Mouse (Mus musculus): ENCODE measurements around the gene Eif5a.

Eif5a gene

GRCm38 (mm10) chr11:69902972-69903371, 18.8 kb downstream of the Eif5a start:
- DNase-seq (ENCODE audit: low spot score in 2 of 2) = no peak

- DNase-seq (ENCODE audit: low spot score in 2 of 2) = no peak
Measured at GRCm38 (mm10) chr11:69901993-69902392, 19.8 kb downstream of the Eif5a start.

GRCm38 (mm10) chr11:69901406-69901846, 20.3 kb downstream of the Eif5a start:
- DNase-seq (ENCODE audit: low spot score in 2 of 2) = peak; percentile 98

DNA sequence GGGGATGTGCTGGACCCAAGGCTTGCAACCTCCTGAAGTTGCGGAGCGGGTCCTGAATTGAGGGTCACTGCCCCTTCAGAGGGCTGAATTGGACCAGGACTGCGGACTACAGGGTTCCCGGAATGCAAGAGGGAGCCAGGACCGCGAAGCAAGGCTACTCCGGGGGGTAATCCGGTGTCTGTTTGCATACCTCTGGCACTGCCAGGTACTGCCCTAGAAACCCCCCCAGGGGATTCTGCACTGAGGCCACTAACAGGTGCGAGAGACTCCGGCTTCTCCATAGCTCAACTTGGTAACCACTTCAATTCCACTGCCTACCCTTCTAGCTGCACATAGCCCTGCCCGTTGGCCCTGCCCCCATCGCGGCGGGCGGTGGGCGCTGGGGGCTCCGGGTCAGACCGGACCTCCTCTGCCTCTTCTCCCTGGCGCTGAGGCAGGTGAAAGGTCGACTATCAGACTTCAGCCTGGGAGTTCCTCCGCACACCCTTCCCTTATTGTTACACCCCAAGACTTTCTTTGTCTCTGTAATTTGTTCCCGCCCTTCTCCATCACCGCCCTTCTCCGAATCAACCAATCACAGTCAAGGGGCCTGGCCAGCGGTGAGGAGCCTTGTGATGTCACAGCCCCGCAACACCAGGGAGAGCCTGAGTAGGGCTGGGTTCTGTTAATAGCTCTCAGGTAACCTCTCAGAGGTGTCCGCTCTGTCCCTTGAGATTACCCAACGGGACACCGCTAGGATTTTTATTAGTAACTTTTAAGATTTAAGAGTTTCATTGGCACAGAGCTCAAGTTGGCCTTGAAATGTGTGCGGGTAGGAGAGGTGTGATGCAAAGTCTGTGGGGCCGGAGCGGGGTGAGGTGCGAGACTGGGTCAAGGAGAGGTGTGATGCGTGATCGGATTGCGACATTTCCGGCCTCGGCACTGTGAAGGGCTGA, 21.0 kb downstream of the Eif5a start, which contains the start of the genes 2810408A11Rik and Neurl4:
2810408A11Rik (minus strand) TSS at position 517 of the 935 bp plus-strand sequence.
Neurl4 (plus strand) TSS at position 602 of the 935 bp plus-strand sequence.
- peak; percentile 88 to 91 for DNase-seq (ENCODE audit: low spot score in 2 of 2)

GRCm38 (mm10) chr11:69899870-69900269, 21.9 kb downstream of the Eif5a start:
- no peak for DNase-seq (ENCODE audit: low spot score in 2 of 2)

DNA sequence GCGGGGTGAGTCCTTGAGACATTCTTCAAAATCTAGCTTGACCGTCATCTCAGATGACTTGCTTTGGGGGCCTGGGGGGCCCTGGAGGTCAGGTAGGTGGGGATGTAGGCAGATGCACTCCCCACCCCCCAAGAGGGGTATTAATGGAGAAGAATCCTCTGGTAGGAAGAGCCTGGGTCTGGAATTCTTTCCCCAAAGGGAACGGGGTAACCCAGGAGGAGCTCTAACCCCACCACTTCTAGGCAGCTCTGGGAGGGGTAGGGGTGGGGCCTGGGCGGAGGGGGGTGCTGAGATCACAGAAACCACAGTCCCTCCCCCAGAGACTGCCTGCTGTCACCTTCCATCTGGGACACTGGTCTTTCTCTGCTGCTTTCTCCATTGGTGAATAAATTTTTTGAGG, 26.5 kb downstream of the Eif5a start, which contains the start of gene Acap1:
Acap1 (minus strand) TSS at position 249 of the 400 bp plus-strand sequence.
- no peak for DNase-seq (ENCODE audit: low spot score in 2 of 2)

GRCm38 (mm10) chr11:69894671-69895070, 27.1 kb downstream of the Eif5a start:
- no peak for DNase-seq (ENCODE audit: low spot score in 2 of 2)

DNA sequence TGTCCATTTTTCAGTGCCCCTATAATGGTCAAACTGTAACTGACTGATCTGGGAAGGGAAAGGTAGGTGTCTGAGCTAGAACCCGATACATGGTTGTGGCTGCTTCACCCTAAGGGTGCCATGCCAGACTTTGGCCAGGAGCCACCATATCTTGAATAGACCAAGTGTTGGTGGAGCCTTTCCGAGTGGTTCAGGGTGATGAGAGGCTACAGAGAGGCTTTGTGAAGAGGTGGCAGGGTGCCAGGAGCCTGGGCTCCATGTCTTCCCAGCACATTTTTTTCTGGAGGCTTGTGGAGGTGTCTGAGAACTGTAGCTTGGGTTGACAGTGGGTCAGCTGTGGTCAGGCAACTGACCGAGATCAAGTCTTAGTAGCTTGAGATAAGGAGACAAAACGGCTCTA, 30.3 kb downstream of the Eif5a start:
- DNase-seq (ENCODE audit: low spot score in 2 of 2) = no peak

DNA sequence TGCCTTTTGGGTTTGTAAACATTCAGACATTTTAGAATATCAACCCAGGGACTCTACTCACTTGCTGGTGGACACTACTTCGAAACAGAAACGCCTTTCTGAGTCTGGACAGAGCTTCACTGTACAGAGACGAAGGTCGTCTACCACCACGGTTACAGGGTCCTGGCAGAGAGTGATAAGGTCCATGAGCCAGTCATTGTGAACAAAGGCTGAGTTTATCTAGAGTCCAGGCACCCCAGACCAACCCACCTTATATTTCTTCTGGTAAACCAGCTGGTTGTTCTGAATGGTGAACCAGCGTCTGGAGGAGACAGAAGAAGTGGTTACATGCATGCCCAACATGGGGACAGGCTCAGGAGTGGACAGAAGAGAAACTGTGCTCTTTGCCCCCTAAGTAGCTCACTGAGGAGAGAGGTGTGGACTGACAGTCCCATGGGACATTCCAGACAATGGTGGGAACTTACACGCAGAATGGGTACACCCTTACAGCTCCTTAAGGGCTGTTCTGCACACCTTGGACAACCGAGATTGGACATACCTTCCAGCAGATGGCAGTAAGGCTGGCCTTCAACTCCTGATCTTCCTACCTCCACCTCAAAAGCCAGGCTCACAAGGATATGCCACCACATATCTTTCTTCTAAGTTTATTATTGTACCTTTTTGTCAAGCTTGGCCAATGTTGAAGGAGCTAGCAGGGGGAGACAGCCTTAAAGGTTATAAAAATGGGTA, 34.7 kb downstream of the Eif5a start:
- DNase-seq (ENCODE audit: low spot score in 2 of 2) = no peak

GRCm38 (mm10) chr11:69884663-69885062, 37.1 kb downstream of the Eif5a start:
- DNase-seq (ENCODE audit: low spot score in 2 of 2) = no peak

- DNase-seq (ENCODE audit: low spot score in 2 of 2) = no peak
Measured at GRCm38 (mm10) chr11:69884240-69884639, 37.5 kb downstream of the Eif5a start.

DNA sequence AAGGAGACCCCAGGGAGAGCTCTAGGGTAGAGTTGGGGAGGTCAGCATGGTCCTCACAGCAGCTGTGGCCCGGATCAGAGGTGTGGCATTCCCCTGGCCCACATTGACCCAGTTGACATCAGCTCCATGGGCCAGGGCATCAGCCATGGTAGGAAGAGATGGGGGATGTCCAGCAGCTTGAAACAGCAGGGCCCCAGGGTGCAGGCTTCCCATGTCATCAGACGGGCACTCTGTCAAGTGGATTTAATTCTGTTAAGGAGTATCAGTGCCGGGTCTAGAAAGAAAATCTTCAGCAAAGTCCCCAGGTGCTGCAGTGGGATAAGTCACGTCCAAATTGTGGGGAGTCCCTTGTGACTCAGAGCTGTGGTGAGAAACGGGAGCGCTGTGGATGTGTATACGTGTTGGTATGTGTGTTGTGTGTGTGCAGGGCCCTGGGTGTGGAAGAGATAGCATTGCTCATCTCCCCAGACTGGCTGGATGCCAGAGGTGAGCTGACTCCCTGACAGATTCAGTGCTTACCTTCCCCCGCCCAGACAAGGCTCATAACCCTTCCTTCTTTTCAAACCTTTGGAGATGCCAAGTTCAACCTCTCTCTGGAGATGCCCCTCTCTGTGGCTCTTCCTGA, 38.1 kb downstream of the Eif5a start:
- DNase-seq (ENCODE audit: low spot score in 2 of 2) = no peak

GRCm38 (mm10) chr11:69883066-69883465, 38.7 kb downstream of the Eif5a start:
- peak in 1 of 2 experiments; percentile 16 for DNase-seq (ENCODE audit: low spot score in 2 of 2)

GRCm38 (mm10) chr11:69881787-69882670, 39.7 kb downstream of the Eif5a start:
- no peak for DNase-seq (ENCODE audit: low spot score in 2 of 2)

DNA sequence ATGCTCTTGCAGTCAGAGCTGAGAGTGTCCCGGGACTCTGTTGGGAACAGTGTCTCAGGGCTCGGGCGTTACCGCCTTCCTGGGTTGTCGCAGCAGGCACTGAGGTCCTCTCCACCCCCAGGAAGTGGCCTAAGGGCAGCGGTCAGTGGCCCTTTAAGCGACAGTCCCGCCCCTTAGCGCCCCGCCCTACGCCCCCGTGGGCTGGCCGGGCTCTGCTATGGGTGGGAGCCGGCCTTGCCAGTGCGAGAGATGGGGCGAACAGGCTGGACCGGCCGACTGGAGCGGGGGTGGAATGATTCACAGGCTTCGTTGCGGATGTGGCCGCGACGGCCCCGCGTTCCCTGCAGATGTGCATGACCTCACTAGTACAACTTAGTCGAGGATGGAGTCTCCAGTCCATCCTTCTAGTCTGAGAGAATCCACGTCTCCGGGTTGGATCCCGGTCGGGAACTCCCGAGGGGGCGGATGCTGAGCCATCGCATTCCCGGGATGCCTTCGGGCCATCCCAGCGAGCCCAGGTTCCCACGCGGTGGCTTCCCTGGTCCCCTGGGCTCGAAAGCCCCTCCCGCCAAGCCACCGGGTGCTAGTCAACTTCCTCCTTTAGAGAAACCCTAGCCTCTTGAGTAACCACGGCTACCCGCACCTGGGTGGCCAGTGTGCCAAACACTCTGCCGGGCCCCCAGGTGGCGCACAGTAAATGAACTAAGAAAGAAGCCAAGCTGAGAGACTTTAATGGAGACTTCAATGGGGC, 40.7 kb downstream of the Eif5a start, which contains the start of gene Kctd11:
Kctd11 (minus strand) TSS at position 554 of the 751 bp plus-strand sequence.
- peak; percentile 56 to 65 for DNase-seq (ENCODE audit: low spot score in 2 of 2)

DNA sequence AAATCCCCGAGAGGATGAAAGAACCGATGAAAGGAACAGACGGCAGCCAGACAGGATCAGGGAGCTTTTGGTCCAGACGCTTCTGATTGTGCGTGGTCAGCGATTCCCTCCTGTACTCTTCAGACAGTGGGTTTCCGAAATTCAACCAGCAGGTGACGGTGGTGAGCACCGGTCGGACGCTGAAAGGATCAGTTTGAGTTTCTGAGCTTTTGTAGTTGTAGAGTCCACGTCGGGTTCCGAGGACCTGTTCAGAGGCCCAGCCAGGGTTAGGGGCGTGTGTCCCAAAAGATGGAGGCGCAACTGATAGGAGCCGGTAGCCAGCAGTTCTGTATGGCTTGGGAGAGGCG, 41.3 kb downstream of the Eif5a start:
- DNase-seq (ENCODE audit: low spot score in 2 of 2) = peak; percentile 37 to 54

GRCm38 (mm10) chr11:69879711-69880110, 42.0 kb downstream of the Eif5a start:
- DNase-seq (ENCODE audit: low spot score in 2 of 2) = no peak

GRCm38 (mm10) chr11:69878952-69879351, 42.8 kb downstream of the Eif5a start:
- no peak for DNase-seq (ENCODE audit: low spot score in 2 of 2)

DNA sequence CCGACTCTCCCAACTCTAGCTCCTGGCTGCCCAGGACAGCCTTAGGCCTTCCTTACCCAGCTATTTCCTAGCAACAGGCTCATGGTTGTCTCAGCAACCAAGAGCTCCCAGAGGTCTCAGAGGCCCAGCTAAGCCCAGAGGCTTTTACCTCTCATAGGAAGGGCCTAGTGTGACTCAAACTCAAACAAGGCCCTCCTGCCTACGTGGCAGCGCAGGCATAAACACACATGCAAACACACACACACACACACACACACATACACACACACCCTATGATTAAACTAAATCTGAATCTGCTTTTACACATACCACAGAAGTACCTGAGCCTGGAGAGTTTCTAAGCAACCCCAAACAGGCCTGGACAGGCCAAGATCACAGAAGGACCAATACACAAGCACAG, 43.4 kb downstream of the Eif5a start:
- DNase-seq (ENCODE audit: low spot score in 2 of 2) = no peak

DNA sequence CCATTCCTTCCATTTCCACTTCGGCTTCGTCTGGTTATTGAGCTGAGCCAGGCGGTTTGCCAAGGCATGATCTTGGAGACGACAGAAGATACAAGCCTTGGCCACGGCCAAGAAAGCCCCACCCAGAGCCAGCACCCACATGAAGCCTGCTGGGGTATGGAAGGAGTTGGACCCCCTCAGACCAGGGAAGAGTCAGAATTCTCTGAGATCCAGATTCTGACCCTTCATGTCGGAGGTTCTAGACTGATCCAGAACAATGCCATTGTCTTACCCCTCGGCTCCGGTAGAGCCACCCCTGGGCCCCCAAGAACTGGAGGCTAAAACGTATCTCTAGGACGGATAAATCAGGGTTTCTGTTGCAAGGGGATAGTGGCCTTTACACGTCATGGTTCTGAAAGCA, 43.9 kb downstream of the Eif5a start, which contains the start of gene Tmem95:
Tmem95 (minus strand) TSS at position 141 of the 400 bp plus-strand sequence.
- DNase-seq (ENCODE audit: low spot score in 2 of 2) = no peak

Data from right cerebral cortex, adult 2 months (tissue).